Mouse (Mus musculus): ENCODE data around the gene Skor1.

Skor1 gene

GRCm38 (mm10) chr9:63149372-63149766, 608 bp upstream of the Skor1 start:
- 3% methylated on average over 20 of the region's 20 CpGs for WGBS

GRCm38 (mm10) chr9:63147786-63148409, 863 bp downstream of the Skor1 start:
- WGBS = 4% methylated on average over 14 of the region's 14 CpGs

DNA sequence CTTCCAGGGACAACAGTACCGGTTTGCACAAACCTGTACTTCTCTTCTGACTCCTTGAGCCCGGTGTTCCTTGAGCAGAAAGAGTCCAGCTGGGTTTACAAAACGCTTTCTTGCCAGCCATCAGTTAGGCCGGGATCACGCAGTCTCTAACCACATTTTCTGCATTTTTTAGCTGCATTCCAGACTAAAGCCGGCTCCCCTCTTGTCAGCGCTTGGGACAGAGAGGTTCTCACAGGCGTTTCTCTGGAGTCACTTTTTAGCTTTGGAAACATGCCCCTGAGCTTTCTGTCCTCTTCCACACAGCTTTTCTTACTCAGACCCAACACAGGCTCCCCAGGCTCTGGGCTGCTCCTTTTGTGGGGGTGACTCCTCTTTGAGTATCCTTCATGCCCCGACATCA, 1.5 kb downstream of the Skor1 start:
- WGBS = 5% methylated on average over 9 of the region's 9 CpGs

- 3% methylated on average over 20 of the region's 20 CpGs for WGBS
Observed at GRCm38 (mm10) chr9:63146856-63147274, 1.9 kb downstream of the Skor1 start.

DNA sequence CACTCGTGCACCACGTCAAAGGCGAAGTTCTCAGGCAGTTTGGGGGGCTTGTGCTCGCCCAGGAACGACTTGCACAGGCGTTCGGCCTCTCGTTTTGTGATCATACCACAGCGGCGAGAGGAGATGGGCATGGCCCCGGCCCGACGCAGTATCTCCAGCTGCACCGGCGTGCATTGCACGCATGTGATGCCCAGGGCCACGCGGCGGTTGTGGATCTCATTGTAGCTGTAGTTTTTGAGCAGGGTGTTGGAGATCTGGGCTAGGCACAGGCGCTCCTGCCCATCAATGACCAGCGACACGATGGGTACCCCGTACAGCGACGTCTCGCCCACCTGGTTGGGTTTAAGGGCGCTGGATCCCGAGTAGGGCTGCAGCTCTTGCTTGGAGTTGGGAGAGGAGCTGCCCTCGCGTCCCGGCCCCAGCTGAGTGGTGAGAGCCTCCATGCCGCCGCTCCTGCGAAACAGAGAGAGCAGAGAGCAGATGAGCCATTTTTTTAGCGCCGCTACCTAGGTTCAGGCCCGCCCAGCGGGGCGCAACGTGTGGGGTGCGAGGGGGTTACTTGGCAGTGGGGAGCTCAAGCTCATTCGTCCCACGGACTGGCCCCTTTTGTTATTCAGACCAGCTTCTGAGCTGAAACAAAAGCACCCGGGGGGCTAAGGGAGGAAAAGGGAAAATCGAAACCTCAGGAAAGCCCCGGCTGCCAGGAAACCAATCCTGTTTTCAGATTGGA, 2.5 kb downstream of the Skor1 start:
- WGBS = 2% methylated on average over 46 of the region's 46 CpGs

GRCm38 (mm10) chr9:63145249-63146125, 3.3 kb downstream of the Skor1 start:
- 2% methylated on average over 73 of the region's 73 CpGs for WGBS

DNA sequence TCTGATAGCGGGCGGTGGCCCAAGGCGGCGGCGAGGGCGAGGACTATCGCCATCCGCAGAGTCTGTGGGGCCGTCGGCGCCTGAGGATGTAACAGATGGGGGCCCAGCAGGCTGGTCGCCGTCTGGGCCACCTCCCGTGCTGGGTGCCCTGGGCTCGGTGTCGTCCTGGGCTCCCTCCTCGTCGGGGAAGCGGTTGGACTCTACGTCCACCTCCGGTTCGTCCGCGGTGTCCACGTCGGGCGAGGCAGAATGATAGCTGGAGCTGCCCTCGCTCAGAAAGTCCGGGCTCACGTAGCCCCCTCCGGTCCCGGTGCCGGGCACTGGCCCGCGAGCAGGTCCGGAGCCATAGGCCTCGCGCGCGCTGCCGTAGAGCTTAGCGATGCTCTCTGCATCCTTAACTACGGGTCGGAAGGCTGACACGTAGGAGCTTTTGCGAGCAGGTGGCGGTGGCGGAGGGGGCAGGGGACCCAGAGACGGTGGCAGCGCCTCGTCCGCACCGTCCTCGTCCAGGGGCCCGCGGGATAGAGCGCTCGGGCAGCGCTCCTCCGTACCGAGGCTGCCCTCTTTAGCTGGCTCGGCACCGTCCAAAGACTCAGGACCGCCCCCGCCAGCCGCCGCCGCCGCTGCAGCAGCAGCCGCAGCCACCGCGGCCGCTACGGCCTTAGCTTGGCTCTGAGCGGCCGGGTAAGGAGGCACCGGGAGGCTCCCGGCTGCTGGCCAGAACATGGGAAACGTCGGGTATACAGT, 4.1 kb downstream of the Skor1 start:
- WGBS = 2% methylated on average over 80 of the region's 80 CpGs

GRCm38 (mm10) chr9:63143641-63144501, 4.9 kb downstream of the Skor1 start:
- WGBS = 3% methylated on average over 47 of the region's 47 CpGs

GRCm38 (mm10) chr9:63143227-63143626, 5.5 kb downstream of the Skor1 start:
- 3% methylated on average over 25 of the region's 25 CpGs for WGBS

- WGBS = 2% methylated on average over 42 of the region's 42 CpGs
Observed at GRCm38 (mm10) chr9:63142335-63143036, 6.3 kb downstream of the Skor1 start.

DNA sequence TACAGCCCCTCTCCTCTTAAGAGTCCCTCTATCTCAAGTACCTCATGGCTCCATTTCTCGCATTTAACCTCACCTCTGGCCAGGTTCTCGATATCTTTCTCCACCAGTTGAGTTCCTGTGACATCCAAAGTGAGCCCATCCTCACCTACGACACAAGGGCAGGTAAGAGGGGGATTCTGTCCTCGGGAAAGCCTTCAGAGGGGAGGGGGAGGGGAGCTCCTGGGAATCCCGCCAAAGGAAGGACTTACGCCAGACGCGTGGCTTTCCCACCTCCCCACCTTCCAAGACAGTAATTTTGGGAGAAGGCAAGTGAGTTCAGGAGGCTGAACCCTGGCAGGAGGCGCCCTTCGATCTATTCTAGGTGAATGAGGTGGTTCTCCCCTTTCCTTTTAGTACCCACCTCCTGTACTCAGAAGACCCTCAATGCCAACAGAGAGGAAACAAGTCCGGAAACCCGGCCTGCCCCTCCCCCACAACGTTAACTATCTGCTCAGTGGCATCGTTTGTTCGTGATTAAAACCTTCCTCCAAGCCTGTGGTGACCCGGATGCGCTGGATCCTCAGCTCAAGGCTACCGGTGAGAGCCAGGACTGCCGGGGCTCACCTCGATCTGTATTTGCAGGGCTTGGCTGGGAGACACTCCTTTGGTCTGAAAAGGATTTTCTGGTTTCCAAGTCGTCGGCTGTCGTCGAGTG, 7.0 kb downstream of the Skor1 start:
- WGBS = 3% methylated on average over 24 of the region's 24 CpGs

GRCm38 (mm10) chr9:63140211-63140610, 8.6 kb downstream of the Skor1 start:
- 5% methylated on average over 9 of the region's 9 CpGs for WGBS

DNA sequence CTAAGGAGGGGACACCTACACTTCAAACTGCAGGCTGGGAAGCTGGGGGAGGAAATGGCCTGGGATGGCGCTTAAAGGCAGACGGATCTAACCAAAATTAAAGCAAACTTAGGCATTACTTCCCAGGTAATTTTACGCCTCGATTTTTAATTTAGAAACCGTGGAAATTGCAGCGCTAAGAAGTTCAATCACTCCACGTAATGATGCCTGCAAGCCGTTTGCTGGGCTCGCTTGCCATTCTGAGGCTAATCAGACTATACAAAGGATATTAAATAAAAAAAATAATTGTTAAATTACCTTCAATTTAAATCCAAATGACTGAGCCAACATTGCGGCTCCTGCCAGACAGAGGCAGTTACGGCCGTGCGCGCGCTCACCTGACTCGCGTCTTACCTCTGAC, 9.1 kb downstream of the Skor1 start:
- WGBS = 14% methylated on average over 17 of the region's 17 CpGs

- 3% methylated on average over 31 of the region's 31 CpGs for WGBS
Observed at GRCm38 (mm10) chr9:63138481-63138967, 10.2 kb downstream of the Skor1 start.

GRCm38 (mm10) chr9:63137615-63137915, 11.2 kb downstream of the Skor1 start:
- WGBS = 14% methylated on average over 6 of the region's 6 CpGs

GRCm38 (mm10) chr9:63136756-63137614, 11.8 kb downstream of the Skor1 start:
- WGBS = 18% methylated on average over 19 of the region's 19 CpGs

DNA sequence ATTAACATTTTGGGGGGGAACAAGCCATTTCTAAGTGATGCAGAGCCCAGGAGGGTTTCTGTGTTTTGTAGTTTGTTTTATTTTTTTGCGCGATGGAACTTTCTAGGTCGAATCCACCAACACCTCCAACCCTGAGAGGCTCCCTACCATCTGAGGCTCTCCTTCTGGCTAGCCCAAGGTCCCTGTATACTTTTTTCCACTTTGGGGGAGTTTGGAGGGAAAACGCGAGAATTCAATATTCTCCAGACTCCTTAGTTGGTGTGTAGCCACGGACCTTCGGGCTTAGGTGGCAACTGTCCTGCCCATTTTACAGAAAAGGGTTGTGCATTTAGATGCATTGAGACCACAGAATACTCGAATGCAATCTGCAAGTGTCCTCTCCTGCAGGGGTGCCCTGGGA, 12.5 kb downstream of the Skor1 start:
- 5% methylated on average over 8 of the region's 8 CpGs for WGBS

- under 1% methylated on average over 16 of the region's 16 CpGs for WGBS
Observed at GRCm38 (mm10) chr9:63135801-63136200, 13.0 kb downstream of the Skor1 start.

GRCm38 (mm10) chr9:63135356-63135755, 13.4 kb downstream of the Skor1 start:
- 3% methylated on average over 11 of the region's 11 CpGs for WGBS

All from cerebral cortex, adult 2 months (tissue).